ENCODE assay signal across 8 mouse cellular contexts in the genomic region with DNA sequence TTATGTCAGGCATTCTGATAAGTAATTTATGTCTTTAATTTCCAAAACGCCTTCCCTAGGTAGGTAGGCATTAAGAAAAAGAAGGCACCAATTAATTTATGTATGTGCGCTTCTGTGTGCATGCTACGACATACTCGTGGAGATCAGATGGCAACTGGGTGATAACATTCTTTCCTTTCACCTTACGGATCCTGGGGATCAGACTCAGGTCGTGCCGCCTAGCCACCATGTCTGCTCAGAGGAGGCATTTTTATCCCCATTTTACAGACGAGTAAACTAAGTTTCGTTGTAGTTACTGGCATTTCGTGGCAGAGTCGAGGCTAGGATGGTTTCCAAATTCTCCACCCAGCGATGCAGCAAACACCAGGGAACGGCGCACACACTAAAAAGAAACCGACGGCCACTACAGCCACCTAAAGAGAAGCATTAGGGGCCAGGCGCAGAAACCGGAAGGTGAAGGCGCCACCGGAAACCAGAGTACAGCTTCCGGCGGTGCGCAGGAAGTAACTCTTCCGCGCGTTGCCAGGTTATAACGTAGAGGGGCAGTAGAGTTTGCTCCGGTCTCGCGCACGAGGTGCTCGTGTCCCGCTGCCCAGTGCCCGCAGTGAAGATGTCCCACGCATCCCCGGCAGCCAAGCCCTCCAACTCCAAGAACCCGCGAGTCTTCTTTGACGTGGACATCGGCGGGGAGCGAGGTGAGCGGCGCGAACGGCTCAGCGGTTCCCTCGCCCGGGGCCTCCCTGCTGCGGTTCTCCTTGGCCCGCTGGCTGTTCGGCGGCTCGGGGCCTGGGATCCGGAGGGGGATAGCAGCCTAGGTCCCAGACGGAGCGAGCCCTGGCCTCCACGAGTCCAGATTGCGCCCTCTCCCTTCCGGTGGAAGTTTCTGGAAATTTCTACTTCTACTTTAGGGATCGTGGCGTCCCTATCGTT. TPM values are rescaled to one million over a fixed set of nuclear protein-coding genes. Genes with fewer than 3 reads are reported as not detected.
A peak's percentile ranks its signal among the peaks of the same experiment; 100 is the strongest.
DNase-seq lines count a peak whose midpoint lies in the region; ATAC-seq lines count a peak whose summit lies in the region.

TSS of gene Ppid (plus strand) at position 480 of the 930 bp plus-strand sequence.

- peak within 1 kb of the TSS; percentile 82 for H3K4me3 ChIP-seq in hindbrain, embryonic 11.5 days (ENCODE audit: low read depth, low read length)

- peak within 1 kb of the TSS; percentile 71 for H3K27ac ChIP-seq in hindbrain, embryonic 11.5 days (ENCODE audit: low read depth, low read length)

- H3K9me3 ChIP-seq in hindbrain, embryonic 11.5 days (ENCODE audit: control insufficient read depth, low read length) = no peaks in the 10 kb centered on the region

- peak within 1 kb of the TSS; percentile 92 for H3K9ac ChIP-seq in hindbrain, embryonic 11.5 days (ENCODE audit: low read depth, low read length)

- peak; percentile 96 for ATAC-seq in frontal cortex, adult (ENCODE audit: low TSS enrichment)
- ATAC-seq in hindbrain, embryonic 11.5 days (ENCODE audit: low FRiP score) = peak; percentile 87

- WGBS in hindbrain, embryonic 11.5 days = 3% methylated on average over 63 of the region's 63 CpGs

- peak within 1 kb of the TSS; percentile 60 for H3K4me2 ChIP-seq in hindbrain, embryonic 11.5 days (replicated peaks; ENCODE audit: low read depth, low read length)

- peak; percentile 80 for DNase-seq in Muller cell, postnatal 12 days (ENCODE audit: inconsistent ontology term)
- peak; percentile 70 for DNase-seq in cerebellum, adult 9-10 months
- peak; percentile 90 for DNase-seq in hindbrain, embryonic 11.5 days (ENCODE audit: low spot score)
- peak; percentile 63 to 68 for DNase-seq in layer of hippocampus, postnatal 25 days (ENCODE audit: extremely low spot score in 1 of 2, low spot score in 1 of 2)
- peak; percentile 79 for DNase-seq in lung, postnatal 25 days (ENCODE audit: low spot score)
- peak; percentile 90 for DNase-seq in retina, postnatal 1 day
- peak; percentile 54 to 71 for DNase-seq in urinary bladder, adult 18-20 months (ENCODE audit: low spot score in 2 of 2)

- no peaks in the 10 kb centered on the region for H3K27me3 ChIP-seq in hindbrain, embryonic 11.5 days (ENCODE audit: control insufficient read depth, insufficient read depth, low read length)

- H3K4me1 ChIP-seq in hindbrain, embryonic 11.5 days (replicated peaks; ENCODE audit: control insufficient read depth, insufficient read depth, low read length) = no peaks in the 10 kb centered on the region

- peaks cover 5% of the 10 kb centered on the region; the same call in 1 of the 2 replicates for H3K36me3 ChIP-seq in hindbrain, embryonic 11.5 days (ENCODE audit: control insufficient read depth, insufficient read depth, low read length)

RNA-seq across cellular contexts. Expression of gene Ppid, which starts in this region (rescaled TPM):
- 210 and 215 TPM in 2 replicates for polyA plus RNA-seq in hindbrain, embryonic 11.5 days (2014; fragmentation: Nextera tagmentation; extraction: Ambion mirVana)
- 10 to 100 TPM; 75.4 to 81.6 TPM for total RNA-seq in layer of hippocampus, postnatal 25 days (2021)

Comparison
In these comparisons a context has a peak if more than half of its experiments do, and no peak if none do; other contexts are left out.
1. Peak in every context shown above with its lines: DNase-seq, ATAC-seq, H3K4me3 ChIP-seq and H3K27ac ChIP-seq.